Mouse (Mus musculus): ENCODE data around the gene Gjb3.

GRCm38 (mm10) chr4:127375541-127376177 lies 45.0 kb upstream of the Gjb3 start:
- TF ChIP-seq CTCF (IDR thresholded peaks at IDR 0.05; ENCODE audit: low read depth, low read length): no peak
- TF ChIP-seq POLR2A (IDR thresholded peaks at IDR 0.05; ENCODE audit: extremely low read depth, insufficient read depth, low read length): no peak
